Mouse (Mus musculus) kidney, embryonic 16.5 days (tissue): ENCODE measurements around the gene Dpysl4. TPM values are rescaled to one million over a fixed set of nuclear protein-coding genes. Genes with fewer than 3 reads are reported as not detected.

Experiments used
- ATAC-seq: fragments of 200-750 bp; cut with Nextera tagmentation; 2 replicates; pipeline ENCODE4 v1.8.0; 2017; ENCODE audit warnings: moderate TSS enrichment; ENCODE audit not compliant: low FRiP score, low TSS enrichment
- H3K27ac ChIP-seq: fragments of 300-500 bp; sonication (generic); 2 replicates; pipeline ENCODE4 v1.5.1; 2014; ENCODE audit warnings: low read length
- H3K27me3 ChIP-seq: fragments of 300-500 bp; sonication (generic); 2 replicates; pipeline ENCODE4 v1.6.1; 2014; ENCODE audit warnings: low read length, control low read depth, mixed read lengths; ENCODE audit not compliant: insufficient read depth
- H3K36me3 ChIP-seq: fragments of 300-500 bp; sonication (generic); 2 replicates; pipeline ENCODE4 v1.6.1; 2014; ENCODE audit warnings: low read length, control low read depth, mixed read lengths; ENCODE audit not compliant: insufficient read depth
- H3K4me1 ChIP-seq: fragments of 300-500 bp; sonication (generic); 2 replicates; pipeline ENCODE4 v1.6.1; 2014; ENCODE audit warnings: low read length, control low read depth, mixed read lengths; ENCODE audit not compliant: insufficient read depth
- H3K4me2 ChIP-seq: fragments of 300-500 bp; sonication (generic); replicated peaks from 2 replicates; pipeline ENCODE4 v1.6.1; 2014; ENCODE audit warnings: low read depth, low read length
- H3K4me3 ChIP-seq: fragments of 300-500 bp; sonication (generic); 2 replicates; pipeline ENCODE4 v1.5.1; 2014; ENCODE audit warnings: mild to moderate bottlenecking, low read length
- H3K9ac ChIP-seq: fragments of 300-500 bp; sonication (generic); replicated peaks from 2 replicates; pipeline ENCODE4 v1.6.1; 2014; ENCODE audit warnings: low read length
- H3K9me3 ChIP-seq: fragments of 300-500 bp; sonication (generic); 2 replicates; pipeline ENCODE4 v1.6.1; 2016; ENCODE audit warnings: low read length, control low read depth
- WGBS: fragments of 180-500 bp; shearing (Covaris S2); extraction: QIAGEN DNeasy Blood & Tissue Kit; methylation state at CpG from one replicate; pipeline ENCODE4 v1.1.7; 2014; 5-methylcytosine and 5-hydroxymethylcytosine counted together
- polyA plus RNA-seq: library from polyadenylated mRNA; unstranded; fragments of >200 nt; fragmentation: Nextera tagmentation; extraction: Ambion mirVana; gene quantifications from 2 replicates; pipeline ENCODE4 v1.2.1, GENCODE M21; 2015

Gene Dpysl4
- polyA plus RNA-seq, 1 experiment from 2014 or later, result 15.5 TPM

DNA sequence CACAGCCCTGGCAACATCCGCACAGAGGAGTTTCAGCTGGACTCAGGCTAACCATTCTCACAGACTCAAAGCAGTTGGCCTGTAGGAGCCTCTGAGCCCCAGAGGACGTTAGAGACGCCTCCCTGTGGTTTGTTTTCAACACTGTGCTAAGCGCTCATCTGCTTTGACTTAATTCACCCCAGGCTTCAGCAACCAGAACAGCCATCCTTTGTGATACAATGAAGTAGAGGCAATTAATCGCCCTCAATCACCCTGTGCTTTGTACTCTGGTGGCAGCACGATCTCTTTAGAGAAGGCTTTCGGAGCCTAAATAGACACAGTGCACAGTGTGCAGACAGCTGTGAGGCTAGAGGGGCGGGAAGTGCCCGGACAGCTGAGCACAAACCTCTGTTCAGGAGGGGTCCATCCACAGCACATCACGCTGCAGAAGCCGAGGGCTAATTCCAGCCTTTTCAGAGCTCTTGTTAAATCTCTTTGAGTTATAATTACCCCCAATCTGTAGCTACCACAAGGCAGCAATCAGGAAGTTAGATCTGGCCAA, 54.2 kb downstream of the Dpysl4 start:
- H3K36me3 ChIP-seq, result no peaks in the 10 kb centered on the region
- no peak overlapping the region for H3K27ac ChIP-seq
- H3K9me3 ChIP-seq, result no peaks in the 10 kb centered on the region
- no peak overlapping the region for H3K9ac ChIP-seq
- H3K4me3 ChIP-seq, result no peak overlapping the region
- WGBS, result 23% methylated on average over 11 of the region's 11 CpGs
- ATAC-seq, result no peak
- H3K4me1 ChIP-seq, result no peaks in the 10 kb centered on the region
- H3K27me3 ChIP-seq, result no peaks in the 10 kb centered on the region
- no peak overlapping the region for H3K4me2 ChIP-seq

DNA sequence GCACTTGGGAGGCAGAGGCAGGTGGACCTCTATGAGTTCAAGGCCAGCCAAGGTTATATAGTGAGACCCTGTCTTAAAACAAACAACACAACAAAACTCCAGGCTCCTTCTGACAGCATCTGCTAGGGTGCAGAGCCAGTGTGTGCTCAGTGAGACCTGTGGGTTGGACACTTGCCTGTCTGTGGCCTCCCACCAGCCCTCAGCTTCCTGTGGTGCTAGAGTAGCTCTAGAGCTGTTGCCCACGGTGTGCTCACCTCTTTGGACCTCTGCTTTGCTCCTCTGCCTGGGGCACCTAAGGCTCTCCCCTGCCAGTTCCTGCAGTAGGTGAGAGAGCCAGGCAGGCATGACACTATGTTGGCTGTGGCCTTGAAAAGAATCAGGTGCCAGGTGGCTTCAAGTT, 58.0 kb downstream of the Dpysl4 start:
- no peaks in the 10 kb centered on the region for H3K9me3 ChIP-seq
- H3K4me2 ChIP-seq, result no peak overlapping the region
- H3K27ac ChIP-seq, result no peak overlapping the region
- H3K9ac ChIP-seq, result no peak overlapping the region
- H3K36me3 ChIP-seq, result no peaks in the 10 kb centered on the region
- H3K4me1 ChIP-seq, result no peaks in the 10 kb centered on the region
- no peaks in the 10 kb centered on the region for H3K27me3 ChIP-seq
- WGBS, result 44% methylated on average over 1 of the region's 1 CpGs
- no peak for ATAC-seq
- no peak overlapping the region for H3K4me3 ChIP-seq

DNA sequence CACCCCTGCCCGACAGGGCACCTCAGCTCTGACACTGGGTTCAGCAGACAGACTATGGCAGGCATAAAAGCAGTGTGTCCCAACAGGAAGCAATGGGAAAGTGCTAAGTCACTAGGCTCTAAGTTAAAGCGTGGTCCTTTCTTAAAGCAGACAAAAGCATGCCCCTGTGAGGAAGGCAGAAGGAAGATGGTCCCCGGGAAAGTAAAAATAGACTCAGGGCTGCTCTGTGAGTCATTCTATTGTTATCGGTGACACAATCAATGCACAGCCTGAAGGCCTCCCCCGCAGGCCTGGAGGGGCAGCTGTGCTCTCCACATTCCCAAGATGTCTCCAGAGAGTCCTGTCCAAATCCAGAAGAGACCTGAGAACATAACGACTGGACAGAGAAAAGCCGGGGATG, 60.1 kb downstream of the Dpysl4 start:
- no peak overlapping the region for H3K4me3 ChIP-seq
- H3K9me3 ChIP-seq, result no peaks in the 10 kb centered on the region
- 64% methylated on average over 7 of the region's 7 CpGs for WGBS
- H3K4me1 ChIP-seq, result peaks cover 2% of the 10 kb centered on the region; the same call in 1 of the 2 replicates
- H3K9ac ChIP-seq, result no peak overlapping the region
- no peaks in the 10 kb centered on the region for H3K36me3 ChIP-seq
- H3K27ac ChIP-seq, result no peak overlapping the region
- no peak overlapping the region for H3K4me2 ChIP-seq
- ATAC-seq, result no peak
- H3K27me3 ChIP-seq, result no peaks in the 10 kb centered on the region

DNA sequence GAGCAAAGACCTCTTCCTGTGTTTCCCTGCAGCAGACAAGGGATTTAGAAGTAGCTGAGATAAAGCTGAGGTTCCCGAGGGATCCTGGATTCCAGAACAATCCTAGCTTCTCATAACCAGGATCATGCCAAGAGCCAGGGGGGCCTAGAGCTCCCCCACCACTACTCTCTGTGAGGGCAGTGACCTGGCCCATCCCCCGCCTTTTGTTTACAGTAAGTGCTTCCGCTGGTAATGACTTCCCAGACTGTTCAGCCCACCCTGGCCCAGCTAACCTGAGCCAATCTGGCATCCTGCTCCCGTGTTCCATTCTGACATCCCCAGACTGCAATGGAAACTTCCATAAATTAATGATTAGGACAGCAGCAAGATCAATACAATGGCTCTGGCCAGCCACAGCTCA, 61.6 kb downstream of the Dpysl4 start:
- Histone ChIP-seq H3K36me3 (no peaks in the 10 kb centered on the region), H3K4me2 (no peak overlapping the region), H3K4me3 (no peak overlapping the region), H3K27ac (no peak overlapping the region), H3K4me1 (peaks cover 9% of the 10 kb centered on the region), H3K27me3 (no peaks in the 10 kb centered on the region), H3K9me3 (no peaks in the 10 kb centered on the region), H3K9ac (no peak overlapping the region)
- 39% methylated on average over 4 of the region's 4 CpGs for WGBS
- no peak; the same call in 1 of the 2 replicates for ATAC-seq

DNA sequence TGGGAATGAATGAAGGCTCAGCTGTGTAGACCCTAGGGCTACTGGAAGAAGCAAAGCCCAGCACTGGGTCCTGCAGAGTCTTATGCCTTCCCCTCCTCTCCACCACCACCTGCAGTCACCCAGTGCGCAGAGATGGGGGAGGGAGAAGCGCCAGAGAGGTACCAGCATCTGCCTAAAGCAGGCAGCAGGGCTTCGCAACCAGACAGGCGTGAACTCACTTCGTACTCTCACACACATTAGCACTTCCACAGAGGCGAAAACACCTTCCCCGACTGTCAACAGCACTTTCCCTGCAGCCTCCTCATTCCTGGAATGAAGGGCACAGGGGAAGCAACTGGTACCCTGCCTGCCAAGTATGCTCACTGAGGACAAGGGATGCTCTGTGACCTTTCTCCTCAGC, 63.6 kb downstream of the Dpysl4 start:
- Histone ChIP-seq H3K27me3 (no peaks in the 10 kb centered on the region), H3K27ac (no peak overlapping the region), H3K4me1 (peaks cover 9% of the 10 kb centered on the region), H3K36me3 (no peaks in the 10 kb centered on the region), H3K9me3 (no peaks in the 10 kb centered on the region), H3K9ac (no peak overlapping the region), H3K4me3 (no peak overlapping the region), H3K4me2 (no peak overlapping the region)
- no peak for ATAC-seq
- 37% methylated on average over 7 of the region's 7 CpGs for whole genome bisulfite sequencing

DNA sequence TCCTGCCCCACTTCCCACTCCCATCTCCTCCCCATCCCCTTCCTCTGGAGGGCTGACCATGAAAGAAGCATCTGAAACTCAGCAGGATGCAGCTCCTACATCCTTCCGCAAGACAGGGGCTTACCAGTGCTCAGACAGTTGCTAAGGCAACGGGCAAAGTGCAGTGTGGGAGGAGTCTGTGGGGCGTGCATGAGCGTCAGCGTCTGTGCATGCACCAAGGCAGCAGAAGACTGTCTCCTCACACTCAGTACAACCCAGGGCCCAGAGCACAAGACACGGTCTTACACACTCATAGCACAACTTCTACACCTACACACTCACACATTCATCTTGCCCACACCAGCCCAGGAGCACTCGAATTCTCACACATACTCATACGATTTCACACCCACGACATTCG, 65.3 kb downstream of the Dpysl4 start:
- no peak overlapping the region for H3K9ac ChIP-seq
- no peaks in the 10 kb centered on the region for H3K27me3 ChIP-seq
- no peaks in the 10 kb centered on the region for H3K9me3 ChIP-seq
- H3K36me3 ChIP-seq, result no peaks in the 10 kb centered on the region
- 31% methylated on average over 10 of the region's 10 CpGs for WGBS
- no peak overlapping the region for H3K27ac ChIP-seq
- no peak overlapping the region for H3K4me3 ChIP-seq
- peak; percentile 84 for ATAC-seq
- H3K4me1 ChIP-seq, result peaks cover 12% of the 10 kb centered on the region
- no peak overlapping the region for H3K4me2 ChIP-seq

Other genes with a start within 250 kb of the Dpysl4 start
- 14.7 and 28.7 TPM in 2 replicates for gene Ppp2r2d, start 239.9 kb upstream of the Dpysl4 start, polyA plus RNA-seq
- 16.9 and 18.9 TPM in 2 replicates for gene Mapk1ip1, start 239.7 kb upstream of the Dpysl4 start, polyA plus RNA-seq
- 115 and 117 TPM in 2 replicates for gene Bnip3, start 176.5 kb upstream of the Dpysl4 start, polyA plus RNA-seq
- gene Jakmip3, start 145.3 kb upstream of the Dpysl4 start, polyA plus RNA-seq, result 0.22 TPM in 2 replicates
- gene Lrrc27, start 127.0 kb downstream of the Dpysl4 start, polyA plus RNA-seq, result 2.8 and 3.3 TPM in 2 replicates
- 0.26 and 0.39 TPM in 2 replicates for gene Stk32c, start 127.3 kb downstream of the Dpysl4 start, polyA plus RNA-seq
- gene Pwwp2b, start 162.5 kb downstream of the Dpysl4 start, polyA plus RNA-seq, result 9.1 and 10.6 TPM in 2 replicates